Mouse (Mus musculus) lung, embryonic 16.5 days (tissue): ENCODE data around the gene Timd2. TPM values are rescaled to one million over a fixed set of nuclear protein-coding genes. Genes with fewer than 3 reads are reported as not detected.
"Not testable (repeated sequence)": the region's sequence is repeated elsewhere in the genome, so short reads cannot be mapped to it uniquely, and the experiment has no call there.

Experiments
- ATAC-seq: fragments of 200-750 bp; cut with Nextera tagmentation; 2 replicates; pipeline ENCODE4 v1.8.0; 2017; ENCODE audit warnings: low read depth, mild to moderate bottlenecking, moderate library complexity
- H3K27ac ChIP-seq: fragments of 300-500 bp; sonication (generic); 2 replicates; pipeline ENCODE4 v1.5.1; 2014; ENCODE audit warnings: mild to moderate bottlenecking, control low read depth, low read length
- H3K27me3 ChIP-seq: fragments of 300-500 bp; sonication (generic); 2 replicates; pipeline ENCODE4 v1.6.1; 2014; ENCODE audit warnings: low read depth, low read length, mixed read lengths; ENCODE audit not compliant: control insufficient read depth, insufficient read depth
- H3K36me3 ChIP-seq: fragments of 300-500 bp; sonication (generic); 2 replicates; pipeline ENCODE4 v1.6.1; 2014; ENCODE audit warnings: low read length; ENCODE audit not compliant: control insufficient read depth, insufficient read depth
- H3K4me1 ChIP-seq: fragments of 300-500 bp; sonication (generic); replicated peaks from 2 replicates; pipeline ENCODE4 v1.6.1; 2014; ENCODE audit warnings: low read length, mixed read lengths; ENCODE audit not compliant: control insufficient read depth, insufficient read depth
- H3K4me2 ChIP-seq: fragments of 300-500 bp; sonication (generic); 2 replicates; pipeline ENCODE4 v1.6.1; 2014; ENCODE audit warnings: low read depth, low read length, control low read depth
- H3K4me3 ChIP-seq: fragments of 300-500 bp; sonication (generic); 2 replicates; pipeline ENCODE4 v1.5.1; 2014; ENCODE audit warnings: mild to moderate bottlenecking, low read length, control low read depth
- H3K9ac ChIP-seq: fragments of 300-500 bp; sonication (generic); 2 replicates; pipeline ENCODE4 v1.6.1; 2014; ENCODE audit warnings: low read length, control low read depth
- H3K9me3 ChIP-seq: fragments of 300-500 bp; sonication (generic); 2 replicates; pipeline ENCODE4 v1.6.1; 2016; ENCODE audit warnings: low read length; ENCODE audit not compliant: control insufficient read depth
- WGBS: fragments of 180-500 bp; shearing (Covaris S2); extraction: QIAGEN DNeasy Blood & Tissue Kit; methylation state at CpG from one replicate; pipeline ENCODE4 v1.1.7; 2014; 5-methylcytosine and 5-hydroxymethylcytosine counted together
- polyA plus RNA-seq: library from polyadenylated mRNA; unstranded; fragments of >200 nt; fragmentation: Nextera tagmentation; extraction: Ambion mirVana; gene quantifications from 2 replicates; pipeline ENCODE4 v1.2.1, GENCODE M21; 2015

Timd2 gene
- polyA plus RNA-seq, 1 experiment from 2014 or later: not detected

- Histone ChIP-seq H3K27ac (no peak overlapping the region), H3K4me3 (no peak overlapping the region), H3K27me3 (no peaks in the 10 kb centered on the region), H3K4me2 (no peak overlapping the region), H3K36me3 (no peaks in the 10 kb centered on the region), H3K9me3 (no peaks in the 10 kb centered on the region), H3K4me1 (no peaks in the 10 kb centered on the region), H3K9ac (no peak overlapping the region)
- no peak for ATAC-seq
- WGBS: 25% methylated on average over 1 of the region's 1 CpGs
These were observed 27.8 kb upstream of the Timd2 start for GRCm38 (mm10) chr11:46734617-46735016.

- ATAC-seq: no peak
- no peak overlapping the region for H3K27ac ChIP-seq
- H3K4me3 ChIP-seq: no peak overlapping the region
- H3K9ac ChIP-seq: no peak overlapping the region
- no peaks in the 10 kb centered on the region for H3K36me3 ChIP-seq
- 57% methylated on average over 6 of the region's 6 CpGs for WGBS
- H3K4me2 ChIP-seq: no peak overlapping the region
- H3K9me3 ChIP-seq: no peaks in the 10 kb centered on the region
- H3K27me3 ChIP-seq: no peaks in the 10 kb centered on the region
- H3K4me1 ChIP-seq: no peaks in the 10 kb centered on the region
These were observed 26.5 kb upstream of the Timd2 start for GRCm38 (mm10) chr11:46733242-46733789.

GRCm38 (mm10) chr11:46731541-46732070, 24.7 kb upstream of the Timd2 start:
- 80% methylated on average over 11 of the region's 11 CpGs for WGBS
- Histone ChIP-seq H3K36me3 (no peaks in the 10 kb centered on the region), H3K4me2 (no peak overlapping the region), H3K4me1 (no peaks in the 10 kb centered on the region), H3K9me3 (no peaks in the 10 kb centered on the region), H3K9ac (no peak overlapping the region), H3K27ac (no peak overlapping the region), H3K27me3 (no peaks in the 10 kb centered on the region), H3K4me3 (no peak overlapping the region)
- ATAC-seq: no peak

- whole genome bisulfite sequencing: 69% methylated on average over 5 of the region's 5 CpGs
- Histone ChIP-seq H3K4me2 (no peak overlapping the region), H3K9me3 (no peaks in the 10 kb centered on the region), H3K9ac (no peak overlapping the region), H3K27ac (no peak overlapping the region), H3K4me1 (no peaks in the 10 kb centered on the region), H3K36me3 (no peaks in the 10 kb centered on the region), H3K4me3 (no peak overlapping the region), H3K27me3 (no peaks in the 10 kb centered on the region)
- no peak for ATAC-seq
These were observed 8.0 kb downstream of the Timd2 start for GRCm38 (mm10) chr11:46698830-46699229.

GRCm38 (mm10) chr11:46698278-46698655, 8.6 kb downstream of the Timd2 start:
- H3K4me3 ChIP-seq: no peak overlapping the region
- no peak overlapping the region for H3K9ac ChIP-seq
- no peak for ATAC-seq
- H3K27me3 ChIP-seq: no peaks in the 10 kb centered on the region
- WGBS: 82% methylated on average over 6 of the region's 6 CpGs
- no peaks in the 10 kb centered on the region for H3K4me1 ChIP-seq
- no peak overlapping the region for H3K4me2 ChIP-seq
- no peaks in the 10 kb centered on the region for H3K9me3 ChIP-seq
- no peaks in the 10 kb centered on the region for H3K36me3 ChIP-seq
- no peak overlapping the region for H3K27ac ChIP-seq

- 73% methylated on average over 5 of the region's 5 CpGs for WGBS
- no peaks in the 10 kb centered on the region for H3K9me3 ChIP-seq
- no peak for ATAC-seq
- no peaks in the 10 kb centered on the region for H3K4me1 ChIP-seq
- H3K9ac ChIP-seq: no peak overlapping the region
- no peaks in the 10 kb centered on the region for H3K36me3 ChIP-seq
- H3K27ac ChIP-seq: no peak overlapping the region
- H3K4me3 ChIP-seq: no peak overlapping the region
- no peak overlapping the region for H3K4me2 ChIP-seq
- no peaks in the 10 kb centered on the region for H3K27me3 ChIP-seq
These were observed 9.2 kb downstream of the Timd2 start for GRCm38 (mm10) chr11:46697433-46698277.

GRCm38 (mm10) chr11:46695849-46696248, 11.0 kb downstream of the Timd2 start:
- H3K4me2 ChIP-seq, H3K9me3 ChIP-seq, H3K9ac ChIP-seq, ATAC-seq, H3K27me3 ChIP-seq, H3K4me1 ChIP-seq, H3K4me3 ChIP-seq, H3K36me3 ChIP-seq, H3K27ac ChIP-seq: not testable (repeated sequence)
- 75% methylated on average over 2 of the region's 2 CpGs for WGBS

- WGBS: 64% methylated on average over 2 of the region's 2 CpGs
These were observed 16.7 kb downstream of the Timd2 start for GRCm38 (mm10) chr11:46690136-46690535.

GRCm38 (mm10) chr11:46683723-46684122, 23.1 kb downstream of the Timd2 start:
- no peak overlapping the region for H3K4me3 ChIP-seq
- H3K9ac ChIP-seq: no peak overlapping the region
- no peaks in the 10 kb centered on the region for H3K4me1 ChIP-seq
- no peaks in the 10 kb centered on the region for H3K9me3 ChIP-seq
- 36% methylated on average over 4 of the region's 4 CpGs for WGBS
- H3K4me2 ChIP-seq: no peak overlapping the region
- H3K36me3 ChIP-seq: no peaks in the 10 kb centered on the region
- H3K27me3 ChIP-seq: no peaks in the 10 kb centered on the region
- H3K27ac ChIP-seq: no peak overlapping the region
- no peak for ATAC-seq

More at GRCm38 (mm10) chr11:46690136-46690535, 16.7 kb downstream of the Timd2 start:
- Histone ChIP-seq H3K9ac (no peak overlapping the region), H3K4me1 (no peaks in the 10 kb centered on the region), H3K4me3 (no peak overlapping the region), H3K4me2 (no peak overlapping the region), H3K36me3 (no peaks in the 10 kb centered on the region), H3K9me3 (no peaks in the 10 kb centered on the region), H3K27me3 (no peaks in the 10 kb centered on the region), H3K27ac (no peak overlapping the region)
- no peak for ATAC-seq
